Mouse (Mus musculus) heart, embryonic 13.5 days (tissue): Measurements from ENCODE around the gene Thsd4. TPM values are rescaled to one million over a fixed set of nuclear protein-coding genes. Genes with fewer than 3 reads are reported as not detected.
A peak's percentile ranks its signal among the peaks of the same experiment; 100 is the strongest.

Source experiments
- ATAC-seq: fragments of 200-750 bp; cut with Nextera tagmentation; 2 replicates; pipeline ENCODE4 v1.8.0; 2017; ENCODE audit warnings: moderate TSS enrichment; ENCODE audit not compliant: insufficient number of reproducible peaks, low FRiP score, low TSS enrichment; ENCODE audit errors: extremely low read depth
- H3K27ac ChIP-seq: fragments of 300-500 bp; sonication (generic); replicated peaks from 2 replicates; pipeline ENCODE4 v1.5.1; 2015; ENCODE audit warnings: moderate library complexity, mild to moderate bottlenecking, inconsistent platforms
- H3K27me3 ChIP-seq: fragments of 300-500 bp; sonication (generic); replicated peaks from 2 replicates; pipeline ENCODE4 v1.6.1; 2015; ENCODE audit warnings: mild to moderate bottlenecking, inconsistent platforms
- H3K36me3 ChIP-seq: fragments of 300-500 bp; sonication (generic); 2 replicates; pipeline ENCODE4 v1.6.1; 2015; ENCODE audit warnings: mild to moderate bottlenecking, inconsistent platforms
- H3K4me1 ChIP-seq: fragments of 300-500 bp; sonication (generic); 2 replicates; pipeline ENCODE4 v1.6.1; 2015; ENCODE audit warnings: inconsistent platforms
- H3K4me2 ChIP-seq: fragments of 300-500 bp; sonication (generic); 2 replicates; pipeline ENCODE4 v1.6.1; 2015; ENCODE audit warnings: inconsistent platforms, mild to moderate bottlenecking, moderate library complexity
- H3K4me3 ChIP-seq: fragments of 300-500 bp; sonication (generic); 2 replicates; pipeline ENCODE4 v1.5.1; 2015; ENCODE audit warnings: moderate library complexity, mild to moderate bottlenecking, inconsistent platforms
- H3K9ac ChIP-seq: fragments of 300-500 bp; sonication (generic); 2 replicates; pipeline ENCODE4 v1.6.1; 2015; ENCODE audit warnings: inconsistent platforms, mild to moderate bottlenecking, moderate library complexity
- H3K9me3 ChIP-seq: fragments of 300-500 bp; sonication (generic); 2 replicates; pipeline ENCODE4 v1.6.1; 2016; ENCODE audit warnings: inconsistent platforms
- WGBS: fragments of 180-500 bp; shearing (Covaris S2); methylation state at CpG from one replicate; pipeline ENCODE4 v1.1.7; 2015; ENCODE audit warnings: mixed read lengths; 5-methylcytosine and 5-hydroxymethylcytosine counted together
- polyA plus RNA-seq: library from polyadenylated mRNA; unstranded; fragments of >200 nt; fragmentation: Nextera tagmentation; extraction: Ambion mirVana; gene quantifications from 2 replicates; pipeline ENCODE4 v1.2.1, GENCODE M21; 2015

The Thsd4 gene
- polyA plus RNA-seq, 1 experiment from 2014 or later = 10.0 TPM

GRCm38 (mm10) chr9:60008936-60009335 lies 512.9 kb downstream of the Thsd4 start:
- Histone ChIP-seq H3K9ac (no peak overlapping the region; the same call in 1 of the 2 replicates), H3K27me3 (no peaks in the 10 kb centered on the region), H3K27ac (peak overlapping the region; percentile 65), H3K4me1 (peaks cover 16% of the 10 kb centered on the region), H3K36me3 (no peaks in the 10 kb centered on the region), H3K4me3 (no peak overlapping the region), H3K9me3 (no peaks in the 10 kb centered on the region), H3K4me2 (no peak overlapping the region)
- WGBS = 37% methylated on average over 7 of the region's 7 CpGs
- no peak for ATAC-seq

- Histone ChIP-seq H3K36me3 (no peaks in the 10 kb centered on the region), H3K27me3 (no peaks in the 10 kb centered on the region), H3K9ac (no peak overlapping the region), H3K4me3 (no peak overlapping the region), H3K4me1 (no peaks in the 10 kb centered on the region), H3K4me2 (no peak overlapping the region), H3K9me3 (no peaks in the 10 kb centered on the region), H3K27ac (no peak overlapping the region)
- WGBS = 87% methylated on average over 8 of the region's 8 CpGs
- ATAC-seq = no peak
Observed at GRCm38 (mm10) chr9:60002323-60002722, 519.5 kb downstream of the Thsd4 start.

GRCm38 (mm10) chr9:60001444-60001843 lies 520.4 kb downstream of the Thsd4 start:
- Histone ChIP-seq H3K27ac (no peak overlapping the region), H3K27me3 (no peaks in the 10 kb centered on the region), H3K9me3 (no peaks in the 10 kb centered on the region), H3K9ac (no peak overlapping the region), H3K36me3 (no peaks in the 10 kb centered on the region), H3K4me1 (no peaks in the 10 kb centered on the region), H3K4me3 (no peak overlapping the region), H3K4me2 (no peak overlapping the region)
- no peak for ATAC-seq
- WGBS = 74% methylated on average over 3 of the region's 3 CpGs

- Histone ChIP-seq H3K36me3 (peaks cover 3% of the 10 kb centered on the region; the same call in 1 of the 2 replicates), H3K27me3 (no peaks in the 10 kb centered on the region), H3K27ac (no peak overlapping the region), H3K4me3 (no peak overlapping the region), H3K9me3 (no peaks in the 10 kb centered on the region), H3K9ac (no peak overlapping the region), H3K4me1 (no peaks in the 10 kb centered on the region), H3K4me2 (no peak overlapping the region)
- ATAC-seq = no peak
- WGBS = 86% methylated on average over 4 of the region's 4 CpGs
Observed at GRCm38 (mm10) chr9:59997725-59998124, 524.1 kb downstream of the Thsd4 start.

- H3K9me3 ChIP-seq = no peaks in the 10 kb centered on the region
- WGBS = 72% methylated on average over 5 of the region's 5 CpGs
- no peak overlapping the region for H3K9ac ChIP-seq
- no peaks in the 10 kb centered on the region for H3K27me3 ChIP-seq
- peaks cover 3% of the 10 kb centered on the region; the same call in 1 of the 2 replicates for H3K36me3 ChIP-seq
- ATAC-seq = no peak
- H3K4me3 ChIP-seq = no peak overlapping the region
- no peaks in the 10 kb centered on the region for H3K4me1 ChIP-seq
- no peak overlapping the region for H3K27ac ChIP-seq
- no peak overlapping the region for H3K4me2 ChIP-seq
Observed at GRCm38 (mm10) chr9:59991407-59991806, 530.4 kb downstream of the Thsd4 start.

- ATAC-seq = no peak
- Histone ChIP-seq H3K36me3 (peaks cover 3% of the 10 kb centered on the region; the same call in 1 of the 2 replicates), H3K4me1 (no peaks in the 10 kb centered on the region), H3K4me3 (no peak overlapping the region), H3K9me3 (no peaks in the 10 kb centered on the region), H3K27me3 (no peaks in the 10 kb centered on the region), H3K27ac (no peak overlapping the region), H3K9ac (no peak overlapping the region), H3K4me2 (no peak overlapping the region)
- 5% methylated on average over 1 of the region's 1 CpGs for whole genome bisulfite sequencing
Observed at GRCm38 (mm10) chr9:59989864-59990263, 532.0 kb downstream of the Thsd4 start.

GRCm38 (mm10) chr9:59985900-59986572 lies 535.8 kb downstream of the Thsd4 start:
- Histone ChIP-seq H3K4me1 (no peaks in the 10 kb centered on the region), H3K9ac (no peak overlapping the region), H3K4me3 (no peak overlapping the region), H3K4me2 (no peak overlapping the region), H3K36me3 (peaks cover 3% of the 10 kb centered on the region; the same call in 1 of the 2 replicates), H3K9me3 (no peaks in the 10 kb centered on the region), H3K27me3 (no peaks in the 10 kb centered on the region), H3K27ac (no peak overlapping the region)
- 71% methylated on average over 3 of the region's 3 CpGs for WGBS
- no peak for ATAC-seq

- Histone ChIP-seq H3K9me3 (no peaks in the 10 kb centered on the region), H3K4me2 (no peak overlapping the region), H3K36me3 (peaks cover 3% of the 10 kb centered on the region; the same call in 1 of the 2 replicates), H3K27me3 (no peaks in the 10 kb centered on the region), H3K4me1 (no peaks in the 10 kb centered on the region), H3K4me3 (no peak overlapping the region), H3K9ac (no peak overlapping the region), H3K27ac (no peak overlapping the region)
- 68% methylated on average over 2 of the region's 2 CpGs for whole genome bisulfite sequencing
- no peak for ATAC-seq
Observed at GRCm38 (mm10) chr9:59981116-59981515, 540.7 kb downstream of the Thsd4 start.

GRCm38 (mm10) chr9:59971263-59971662 lies 550.6 kb downstream of the Thsd4 start:
- Histone ChIP-seq H3K36me3 (no peaks in the 10 kb centered on the region), H3K4me3 (no peak overlapping the region), H3K4me1 (peaks cover 14% of the 10 kb centered on the region), H3K9ac (peak overlapping the region; percentile 50; the same call in 1 of the 2 replicates), H3K9me3 (no peaks in the 10 kb centered on the region), H3K27ac (no peak overlapping the region), H3K27me3 (no peaks in the 10 kb centered on the region), H3K4me2 (no peak overlapping the region)
- 57% methylated on average over 4 of the region's 4 CpGs for WGBS
- ATAC-seq = no peak

GRCm38 (mm10) chr9:59969383-59969782 lies 552.5 kb downstream of the Thsd4 start:
- 28% methylated on average over 6 of the region's 6 CpGs for WGBS
- H3K27me3 ChIP-seq = no peaks in the 10 kb centered on the region

GRCm38 (mm10) chr9:59965046-59965445 lies 556.8 kb downstream of the Thsd4 start:
- Histone ChIP-seq H3K27ac (no peak overlapping the region), H3K4me2 (no peak overlapping the region), H3K4me1 (peaks cover 22% of the 10 kb centered on the region), H3K27me3 (peaks cover 4% of the 10 kb centered on the region; the same call in 1 of the 2 replicates), H3K36me3 (no peaks in the 10 kb centered on the region), H3K4me3 (no peak overlapping the region), H3K9me3 (no peaks in the 10 kb centered on the region), H3K9ac (no peak overlapping the region)
- ATAC-seq = no peak
- WGBS = 41% methylated on average over 10 of the region's 10 CpGs

More at GRCm38 (mm10) chr9:59969383-59969782, 552.5 kb downstream of the Thsd4 start:
- ATAC-seq = no peak
- H3K4me2 ChIP-seq = no peak overlapping the region
- H3K9ac ChIP-seq = no peak overlapping the region
- H3K9me3 ChIP-seq = no peaks in the 10 kb centered on the region
- no peaks in the 10 kb centered on the region for H3K36me3 ChIP-seq
- H3K4me3 ChIP-seq = no peak overlapping the region
- peaks cover 28% of the 10 kb centered on the region for H3K4me1 ChIP-seq
- H3K27ac ChIP-seq = no peak overlapping the region

- H3K9ac ChIP-seq = no peak overlapping the region
- H3K4me2 ChIP-seq = no peak overlapping the region
- no peak overlapping the region for H3K4me3 ChIP-seq
- peaks cover 22% of the 10 kb centered on the region for H3K4me1 ChIP-seq
- WGBS = 53% methylated on average over 3 of the region's 3 CpGs
- no peak overlapping the region for H3K27ac ChIP-seq
- H3K27me3 ChIP-seq = peaks cover 4% of the 10 kb centered on the region; the same call in 1 of the 2 replicates
- H3K9me3 ChIP-seq = no peaks in the 10 kb centered on the region
- no peak for ATAC-seq
- no peaks in the 10 kb centered on the region for H3K36me3 ChIP-seq
Observed at GRCm38 (mm10) chr9:59964367-59964766, 557.5 kb downstream of the Thsd4 start.
